Mouse (Mus musculus) embryonic fibroblast, embryonic 13.5 days (primary cell): ENCODE measurements around the gene Acvrl1.

Experiments
- CTCF ChIP-seq: IDR thresholded peaks from 2 replicates; pipeline ENCODE4 v1.5.1; 2011; ENCODE audit warnings: mild to moderate bottlenecking, control low read depth, low read length, moderate library complexity, borderline replicate concordance; ENCODE audit not compliant: insufficient read depth
- POLR2A ChIP-seq: IDR thresholded peaks from 2 replicates; pipeline ENCODE4 v1.6.1; 2011; ENCODE audit warnings: low read depth, mild to moderate bottlenecking, control low read depth, low read length, moderate library complexity

DNA sequence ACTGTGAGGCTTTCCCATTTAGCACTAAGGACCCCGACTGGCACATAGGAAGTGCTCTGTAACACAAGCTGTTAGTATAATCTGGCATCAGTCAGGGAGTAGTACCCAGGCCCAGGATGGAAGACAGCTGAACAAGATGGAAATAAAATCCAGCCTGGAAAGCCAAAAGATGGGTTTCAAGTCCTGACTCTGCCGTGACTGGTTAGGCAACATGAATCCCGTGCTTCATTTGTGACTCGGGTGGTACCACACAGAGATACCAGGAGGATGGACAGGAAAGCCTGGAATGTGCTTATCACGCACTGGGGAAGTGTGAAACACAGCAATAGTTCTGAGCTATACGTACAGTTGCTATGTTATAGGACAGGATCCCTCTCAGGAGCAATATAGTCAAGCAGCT, 12.3 kb downstream of the Acvrl1 start:
- no peak for TF ChIP-seq CTCF
- TF ChIP-seq POLR2A, result no peak
